Mouse (Mus musculus) stomach, postnatal 0 days (tissue): ENCODE measurements around the gene Stard3.

Source experiments
- CTCF ChIP-seq: IDR thresholded peaks from 2 replicates; pipeline ENCODE4 v1.5.1; 2016; ENCODE audit warnings: antibody characterized with exemption, low read depth, mild to moderate bottlenecking, moderate library complexity
- EP300 ChIP-seq: optimal IDR thresholded peaks from 2 replicates; pipeline ENCODE3; 2016; ENCODE audit warnings: antibody characterized with exemption

DNA sequence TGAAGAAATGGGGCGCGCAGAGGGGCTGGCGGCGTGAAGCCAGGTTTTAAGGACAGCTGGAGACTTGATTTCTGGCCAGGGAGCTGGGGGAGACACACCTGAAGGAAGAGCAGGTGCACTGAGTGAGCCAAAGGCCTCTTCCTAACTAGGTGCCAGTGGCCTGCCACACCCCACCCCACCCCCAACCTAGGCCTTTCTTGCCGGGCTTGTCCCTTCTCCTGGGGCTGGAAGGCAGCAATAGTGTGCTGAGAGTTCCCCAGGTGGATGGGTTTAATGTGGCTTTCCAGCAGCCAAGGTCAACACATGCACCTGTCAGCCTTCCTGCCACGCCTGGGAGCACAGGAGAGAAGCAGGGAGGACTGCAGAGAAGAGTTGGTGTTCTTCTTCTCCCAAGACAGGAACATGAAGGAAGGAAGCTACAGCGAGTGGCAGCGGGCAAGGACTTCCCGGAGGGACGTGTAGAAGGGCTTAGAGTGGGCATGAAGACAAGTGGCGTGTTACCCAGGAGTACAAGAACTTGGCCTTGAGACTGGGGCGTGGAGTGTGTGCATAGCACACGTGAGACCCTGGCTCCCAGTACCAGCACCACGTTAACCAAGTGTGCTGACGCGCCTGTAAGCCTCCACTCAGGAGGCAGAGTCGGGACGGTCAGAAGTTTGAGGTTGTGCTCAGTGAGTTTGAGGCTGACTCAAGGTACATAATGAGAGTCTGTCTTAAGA, 5.7 kb upstream of the Stard3 start:
- no peak for TF ChIP-seq CTCF
- TF ChIP-seq EP300: no peak
